Mouse (Mus musculus): ENCODE data around the gene Scgb3a1.
A peak's percentile ranks its signal among the peaks of the same experiment; 100 is the strongest.

Scgb3a1 gene

DNA sequence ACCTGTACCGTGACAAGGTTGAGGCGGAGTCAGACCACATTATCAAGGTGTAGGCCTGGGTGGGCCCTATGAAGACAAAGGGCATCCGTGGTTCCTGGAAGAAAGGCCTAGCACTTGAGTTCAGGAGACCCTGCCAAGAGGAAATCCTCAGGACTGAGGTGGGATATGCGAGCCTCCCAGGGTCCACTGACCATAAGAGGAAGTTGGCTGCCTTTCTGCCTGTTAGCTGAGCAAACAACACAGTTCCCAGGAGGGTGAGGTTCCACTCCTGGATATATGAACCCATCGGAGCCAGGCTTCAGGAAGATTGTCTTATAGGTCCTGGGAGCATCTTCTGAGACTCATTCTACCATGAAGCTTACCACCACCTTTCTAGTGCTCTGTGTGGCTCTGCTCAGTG, at the start of gene Scgb3a1:
Gene Scgb3a1 (plus strand): TSS at position 301 of the 400 bp plus-strand sequence.
- no peak for DNase-seq

DNA sequence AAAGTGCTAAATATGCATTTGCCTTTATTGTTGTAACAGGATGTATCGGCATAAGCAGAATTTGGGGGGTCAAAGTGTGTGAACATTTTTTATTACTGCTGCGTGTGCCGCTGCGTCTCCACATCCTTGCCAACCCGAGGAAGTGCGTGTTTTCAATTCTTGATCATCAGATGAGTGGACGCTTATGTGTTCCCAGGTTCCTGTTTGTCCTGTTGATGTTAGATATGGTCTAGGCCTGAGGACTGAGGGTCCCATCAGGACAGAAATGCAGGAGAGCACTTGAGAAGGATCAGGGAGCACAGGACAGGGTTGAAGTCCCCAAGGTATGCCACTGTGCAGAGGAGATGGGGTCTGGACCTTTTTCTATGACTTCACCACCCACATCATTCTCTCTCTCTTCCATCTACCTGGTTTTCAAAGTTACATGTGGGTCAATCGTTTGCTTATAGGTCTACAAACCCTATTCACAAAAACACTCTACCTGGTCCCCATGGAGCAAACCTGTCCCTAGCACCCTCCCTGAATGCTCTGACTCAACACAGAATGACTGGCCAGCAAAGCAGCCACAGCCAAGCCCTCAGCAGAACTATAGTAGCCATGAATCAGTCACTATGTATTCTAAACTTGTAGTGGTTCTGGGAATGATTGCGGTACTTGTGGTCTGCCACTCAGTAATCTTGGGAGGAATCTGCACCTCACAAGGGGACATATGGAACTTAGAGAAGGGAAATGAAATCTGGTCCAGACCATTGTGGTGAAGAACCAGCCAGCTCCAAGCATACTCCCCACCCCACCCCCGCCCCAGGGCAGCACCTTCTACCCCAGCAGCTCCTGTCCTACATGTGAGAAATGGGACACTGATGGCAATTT, 47.3 kb upstream of the Scgb3a1 start:
- no peak for DNase-seq

DNA sequence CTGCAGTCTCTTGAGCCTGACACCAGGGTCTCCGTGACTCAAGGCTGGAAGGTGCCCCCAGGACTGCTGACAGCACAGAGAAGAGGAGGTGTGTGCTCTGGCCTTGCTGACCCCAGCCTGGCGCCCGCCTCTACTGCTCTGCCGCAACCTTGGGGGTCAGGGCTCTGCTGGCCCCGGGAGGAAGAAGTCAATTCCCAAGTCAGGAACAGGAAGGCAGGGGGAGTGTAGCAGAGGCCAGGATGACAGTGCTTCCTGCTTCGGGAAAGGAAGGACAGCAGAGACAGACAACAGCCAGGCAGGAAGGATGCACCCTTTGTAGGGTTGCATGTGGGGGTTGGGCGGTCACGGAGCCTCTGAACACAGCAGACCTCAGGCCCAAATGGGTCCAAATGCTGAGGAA, 44.9 kb upstream of the Scgb3a1 start:
- no peak for DNase-seq

DNA sequence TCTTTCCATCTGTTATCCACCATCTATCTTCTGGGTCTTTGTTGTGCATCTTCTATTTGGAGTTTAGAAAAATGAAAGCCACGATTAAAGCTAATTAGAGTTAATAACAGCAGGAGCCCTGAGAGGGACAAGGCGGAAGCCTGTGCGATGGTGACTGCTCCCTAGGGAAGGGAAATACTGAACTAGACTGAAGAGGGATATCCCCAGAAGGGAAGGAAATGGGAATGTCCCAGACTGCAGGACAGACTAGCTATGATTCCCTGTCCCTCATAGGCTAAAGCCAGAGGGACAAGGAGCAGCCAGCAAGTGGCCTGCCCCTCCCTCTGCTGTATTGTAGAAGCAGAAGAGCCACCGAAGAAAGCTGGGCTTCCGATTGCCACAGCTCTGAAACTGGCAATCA, 41.5 kb upstream of the Scgb3a1 start:
- no peak for DNase-seq

DNA sequence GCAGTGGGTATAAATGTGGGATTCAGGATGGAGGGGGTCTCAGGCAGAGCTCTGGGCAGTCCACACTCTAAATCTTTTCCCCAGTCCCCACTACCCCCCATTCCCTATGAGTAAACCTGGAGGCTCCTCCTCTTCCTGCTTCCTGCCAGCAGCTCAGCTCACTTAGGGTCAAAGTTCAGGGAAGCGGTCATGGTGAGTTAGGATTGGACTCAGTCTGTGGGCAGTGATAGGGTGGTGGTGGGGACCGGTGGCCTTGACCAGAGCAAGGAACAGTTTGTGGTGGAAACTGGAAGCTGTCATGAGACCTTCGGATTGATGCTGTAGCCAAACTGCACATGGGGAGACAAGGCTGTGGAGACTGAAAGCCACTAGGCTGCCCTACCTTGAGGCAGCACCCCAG, 39.3 kb upstream of the Scgb3a1 start:
- DNase-seq = no peak

DNA sequence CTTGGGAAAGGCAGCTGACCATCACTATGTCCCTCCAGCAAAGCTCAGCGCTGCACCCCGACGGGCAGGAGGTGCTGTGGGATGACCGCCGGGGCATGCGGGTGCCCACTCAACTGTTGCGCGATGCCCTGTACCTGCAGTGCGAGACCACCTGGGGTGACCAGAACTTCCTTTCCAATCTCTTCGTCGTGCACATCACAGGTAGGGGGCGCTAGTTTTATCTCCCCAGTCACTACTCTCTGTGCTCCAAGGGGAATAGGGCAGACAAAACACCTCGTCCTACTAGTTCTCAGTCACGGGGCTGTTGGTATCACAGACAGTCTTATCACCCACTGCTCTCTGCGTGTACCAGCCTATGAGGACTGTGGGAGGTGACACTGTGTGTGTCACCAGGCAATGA, 37.5 kb upstream of the Scgb3a1 start:
- no peak for DNase-seq

DNA sequence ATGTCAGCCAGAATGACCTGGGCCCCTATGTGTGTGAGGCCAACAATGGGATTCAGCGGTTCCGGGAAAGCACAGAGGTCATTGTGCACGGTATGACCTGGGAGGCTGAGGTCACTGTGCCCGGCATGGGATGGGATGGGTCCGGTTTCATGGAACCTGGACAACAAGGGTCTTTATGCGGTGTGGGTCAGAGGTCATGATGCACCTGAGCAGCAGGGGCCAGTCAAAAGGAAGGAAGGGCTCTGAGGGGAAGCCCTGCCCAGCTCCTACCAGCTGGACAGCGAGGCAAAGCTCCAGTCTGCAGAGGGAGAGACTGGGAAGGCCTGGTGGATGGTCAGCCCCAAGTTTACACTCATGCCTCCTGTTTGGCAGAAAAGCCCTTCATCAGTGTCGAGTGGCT, 36.7 kb upstream of the Scgb3a1 start:
- no peak for DNase-seq

DNA sequence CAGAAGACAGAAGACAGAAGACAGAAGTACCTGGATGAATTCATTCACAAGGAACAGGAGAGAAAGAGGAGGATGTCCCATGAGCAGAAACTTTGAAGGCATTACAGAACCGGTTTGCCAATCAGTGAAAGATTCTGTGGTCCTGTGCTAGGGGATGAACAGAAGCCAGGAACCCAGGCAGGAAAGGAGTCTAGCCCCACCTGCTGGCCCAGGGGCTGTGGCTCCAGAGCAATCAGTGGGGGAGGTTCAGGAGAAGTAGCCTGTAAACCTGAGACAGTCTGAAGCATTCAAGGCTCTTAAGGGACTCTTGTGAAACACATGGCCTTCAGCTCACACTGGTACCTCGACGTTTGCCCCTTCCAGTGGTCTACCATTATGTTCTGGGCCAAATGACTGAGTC, 32.3 kb upstream of the Scgb3a1 start:
- no peak for DNase-seq

DNA sequence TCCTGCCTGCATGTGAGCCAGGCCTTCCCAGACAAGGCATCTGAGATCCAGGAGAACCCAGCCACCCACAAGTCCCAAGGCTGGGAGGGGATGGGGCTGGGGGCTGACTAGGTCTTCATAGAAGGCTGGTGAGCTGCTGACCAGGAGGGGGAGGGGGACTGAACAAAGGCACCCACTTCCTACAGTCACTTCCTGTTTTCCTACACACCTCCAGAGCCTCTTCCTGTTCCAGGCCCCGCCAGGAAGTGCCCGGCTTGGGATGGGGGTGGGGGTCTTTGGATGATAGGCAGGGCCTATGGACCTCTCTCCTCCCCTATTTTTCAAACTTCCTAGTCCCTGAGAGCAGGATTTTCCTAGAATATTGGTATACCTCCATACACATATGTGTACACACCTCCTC, 31.2 kb upstream of the Scgb3a1 start:
- DNase-seq = no peak

DNA sequence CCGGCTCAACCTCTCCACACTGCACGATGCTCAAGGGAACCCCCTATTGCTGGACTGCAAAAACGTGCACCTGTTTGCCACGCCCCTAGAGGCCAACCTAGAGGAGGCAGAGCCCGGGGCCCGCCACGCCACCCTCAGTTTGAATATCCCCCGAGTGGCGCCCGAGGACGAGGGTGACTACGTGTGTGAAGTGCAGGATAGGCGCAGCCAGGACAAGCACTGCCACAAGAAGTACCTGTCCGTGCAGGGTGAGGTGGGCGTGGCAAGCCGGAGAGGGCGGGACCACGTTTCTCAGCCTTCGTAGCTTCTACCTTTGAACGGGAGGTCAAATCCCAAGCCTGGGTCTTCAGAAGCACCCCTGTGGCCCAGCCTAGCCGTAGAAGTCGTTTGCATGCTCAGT, 29.3 kb upstream of the Scgb3a1 start:
- no peak for DNase-seq

DNA sequence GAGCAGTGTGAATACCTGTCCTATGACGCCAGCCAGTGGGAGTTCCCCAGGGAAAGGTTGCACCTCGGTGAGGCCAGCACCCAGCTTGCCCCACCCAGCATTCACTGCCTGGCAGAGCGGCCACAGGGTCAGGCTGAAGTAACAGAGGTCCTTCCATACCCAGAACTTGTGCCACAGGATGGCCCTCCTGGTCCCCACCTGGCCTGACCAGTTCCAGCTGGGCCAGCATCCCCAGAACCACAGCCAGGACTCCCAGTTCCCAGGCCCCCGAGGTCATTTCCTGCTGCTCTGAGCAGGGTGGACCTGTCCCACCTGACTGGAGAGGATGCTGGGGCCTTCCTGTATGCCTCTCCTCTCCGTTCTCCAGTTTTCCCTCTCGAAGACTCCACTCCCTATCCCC, 27.7 kb upstream of the Scgb3a1 start:
- DNase-seq = no peak

DNA sequence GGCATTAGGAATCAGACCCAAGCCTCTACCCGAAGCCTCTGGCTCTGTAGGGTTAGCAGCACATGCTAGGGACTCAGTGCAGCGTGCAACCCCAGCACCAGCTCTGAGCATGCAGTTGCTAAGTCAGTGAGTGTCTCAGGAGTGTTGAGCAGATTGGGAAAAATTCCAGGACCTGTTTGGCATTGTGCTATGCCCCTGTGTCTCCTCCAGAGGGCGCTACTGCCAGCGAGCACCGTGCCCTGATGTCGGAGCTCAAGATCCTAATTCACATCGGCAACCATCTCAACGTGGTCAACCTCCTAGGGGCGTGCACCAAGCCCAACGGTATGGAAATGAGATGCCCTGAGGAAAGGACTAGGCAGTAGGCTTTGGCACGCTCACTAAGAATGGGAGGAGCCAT, 27.0 kb upstream of the Scgb3a1 start:
- no peak for DNase-seq

DNA sequence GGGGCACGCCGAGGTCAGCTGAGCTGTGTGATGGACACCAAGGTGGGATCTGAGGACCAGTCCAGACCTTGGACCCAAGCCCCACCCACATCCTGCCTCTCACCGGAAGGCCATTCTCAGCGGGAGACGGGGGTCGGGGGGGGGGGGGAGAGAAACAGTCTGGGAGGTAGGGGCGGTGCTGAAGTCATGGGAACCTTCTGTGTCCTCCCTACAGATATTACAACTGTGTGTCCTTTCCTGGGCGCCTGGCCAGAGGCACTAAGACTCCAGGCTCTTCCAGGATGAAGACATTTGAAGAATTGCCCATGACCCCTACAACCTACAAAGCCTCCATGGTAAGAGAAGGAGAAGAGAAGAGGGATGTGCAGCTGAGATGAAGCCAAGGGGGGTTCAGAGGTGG, 17.7 kb upstream of the Scgb3a1 start:
- no peak for DNase-seq

DNA sequence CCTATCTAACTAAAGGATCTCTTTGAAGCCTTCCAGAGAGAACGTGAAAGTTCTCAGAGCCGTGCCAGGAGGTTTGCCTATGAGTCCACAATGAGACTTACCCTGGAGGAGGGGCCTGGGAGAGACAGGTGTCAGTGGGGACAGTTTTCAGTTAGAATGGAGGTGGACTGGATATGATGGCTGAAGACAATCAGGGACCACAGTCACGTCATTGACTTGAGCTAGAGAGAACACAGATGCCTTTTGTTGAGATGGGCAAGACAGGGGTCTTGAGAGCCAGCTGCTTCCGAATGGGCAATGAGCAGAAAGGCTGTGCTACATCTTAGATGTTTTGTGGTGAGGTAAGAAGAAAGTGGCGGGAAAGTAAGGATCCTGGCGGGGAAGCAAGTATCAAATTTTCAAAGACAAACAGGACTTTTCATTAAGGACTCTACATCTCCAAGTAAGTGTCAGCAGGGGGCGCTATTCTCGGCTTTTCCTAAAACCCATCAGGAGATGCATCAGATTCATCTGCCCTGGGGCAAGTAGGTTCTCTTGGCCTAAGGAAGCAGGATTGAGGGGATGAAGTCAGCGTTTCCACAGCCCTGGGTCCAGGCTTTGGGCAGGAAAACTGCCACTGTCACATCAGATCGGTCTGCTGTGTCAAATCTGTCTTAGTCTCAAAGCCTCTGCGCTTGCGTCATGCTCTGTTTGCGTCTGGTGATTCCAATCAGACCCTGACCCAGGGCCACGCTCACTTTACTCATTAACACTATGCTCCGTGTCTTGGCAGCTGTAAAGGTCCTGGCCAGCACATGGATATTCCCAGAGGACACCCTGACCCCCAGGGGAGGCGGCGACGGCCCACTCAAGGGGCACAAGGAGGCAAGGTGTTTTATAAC, 13.1 kb upstream of the Scgb3a1 start:
- DNase-seq = no peak

DNA sequence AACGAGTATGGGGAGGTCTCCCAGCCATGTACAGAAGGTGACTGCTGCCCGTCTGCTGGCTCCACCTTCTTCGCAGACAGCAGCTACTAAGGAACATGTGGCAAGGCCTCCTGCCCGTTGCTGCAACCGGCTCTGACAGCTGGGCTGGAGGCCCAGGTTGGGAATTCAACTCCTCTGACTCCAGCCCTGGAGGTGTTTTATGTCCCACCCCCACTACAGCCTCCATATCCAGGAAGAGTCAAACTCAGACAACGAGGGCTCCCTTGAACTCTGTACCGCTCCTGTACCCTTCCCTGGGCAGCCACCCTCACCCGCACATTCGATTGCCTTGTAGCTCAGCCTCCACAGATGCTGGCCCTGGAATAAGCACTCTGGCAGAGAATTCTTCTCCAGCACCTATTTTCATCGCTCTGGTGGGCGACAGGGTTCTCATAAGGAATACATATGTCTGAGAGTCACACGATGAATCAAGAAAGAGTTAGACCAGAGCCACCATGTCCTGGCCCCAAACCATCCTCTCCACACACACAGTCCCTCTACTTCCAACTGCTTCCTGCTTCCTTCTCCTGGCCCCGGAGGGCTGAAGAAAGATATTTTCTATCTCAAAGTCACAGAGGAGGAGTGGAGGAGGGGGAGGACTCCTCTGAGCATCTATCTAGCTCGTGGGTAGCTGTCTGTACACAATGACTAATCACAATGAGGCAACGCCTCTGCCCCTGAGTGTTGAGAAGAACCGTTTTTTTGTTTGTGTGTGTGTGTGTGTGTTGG, 12.2 kb upstream of the Scgb3a1 start:
- no peak for DNase-seq

DNA sequence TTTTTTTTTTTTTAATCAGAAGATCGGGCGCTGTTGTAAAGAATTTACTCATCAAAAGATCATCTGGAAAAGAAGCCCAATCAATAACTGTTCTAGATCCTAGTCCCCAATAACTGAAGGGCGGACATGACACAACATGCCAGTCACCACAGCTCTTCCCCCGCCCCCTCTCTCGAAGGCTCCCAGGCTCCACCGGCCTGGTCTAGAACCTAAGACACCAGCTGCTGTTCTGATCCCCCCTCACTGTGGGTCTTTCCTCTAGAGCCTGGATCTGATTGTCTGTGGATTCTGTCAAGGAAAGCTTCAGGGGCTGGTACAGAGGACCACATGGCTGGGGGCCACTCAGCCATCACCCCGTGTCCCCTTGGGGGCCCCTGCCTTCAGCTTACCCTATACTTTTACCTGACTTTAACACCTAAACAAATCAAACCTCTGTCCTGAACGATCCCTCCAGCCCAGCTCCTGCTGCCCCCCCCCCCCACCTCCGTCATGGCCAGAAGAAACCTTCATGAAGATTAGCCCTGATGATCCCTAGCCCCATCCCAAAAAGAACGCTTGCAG, 11.6 kb upstream of the Scgb3a1 start:
- no peak for DNase-seq

DNA sequence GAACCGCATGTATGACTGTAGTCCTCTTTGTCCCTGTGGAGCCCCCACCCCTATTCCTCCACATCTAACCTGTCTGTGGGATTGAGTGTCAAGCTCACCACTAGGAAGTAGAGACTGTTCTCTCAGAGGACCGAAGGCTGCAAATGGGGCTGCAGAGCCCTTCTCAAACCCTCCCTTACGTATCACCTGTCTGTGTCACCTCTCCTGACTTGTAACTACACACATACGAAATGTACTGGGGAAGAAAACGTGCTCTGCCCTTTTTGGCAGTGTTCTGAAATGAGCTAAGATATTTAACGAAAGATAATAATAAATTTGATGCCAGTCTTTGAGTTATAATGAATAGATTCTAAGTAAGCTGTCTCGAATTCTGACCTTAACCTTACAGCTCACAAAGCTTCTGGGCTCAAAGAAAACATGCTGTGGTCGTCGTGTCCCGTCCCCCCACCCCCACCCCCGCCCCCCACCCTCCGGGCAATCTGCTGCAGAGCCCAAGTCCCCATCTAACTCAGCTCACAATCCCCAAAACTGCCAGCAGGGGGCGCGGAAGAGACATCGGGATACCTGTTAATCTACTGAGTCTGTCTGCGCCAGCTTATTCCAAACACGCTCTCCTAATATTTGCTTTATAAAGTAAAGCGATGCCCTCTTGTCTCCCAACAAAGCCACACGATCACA, 10.9 kb upstream of the Scgb3a1 start:
- peak; percentile 79 to 83 for DNase-seq

DNA sequence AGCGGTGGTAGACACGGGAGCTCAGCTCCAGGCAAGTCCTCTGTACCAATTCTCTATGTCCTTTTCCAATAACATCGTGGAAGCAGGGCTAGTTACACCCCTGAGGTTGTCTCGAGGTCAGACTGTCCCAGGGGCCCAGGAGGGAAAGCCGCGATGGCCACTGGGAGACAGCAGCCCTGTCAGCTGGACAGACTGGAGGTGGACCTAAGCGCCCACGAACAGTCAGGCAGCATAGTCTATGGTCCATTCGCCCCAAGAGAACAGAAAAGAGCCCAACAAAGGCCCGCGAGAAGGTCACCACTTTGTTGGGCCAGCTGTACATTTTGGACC, 10.4 kb upstream of the Scgb3a1 start:
- no peak for DNase-seq

DNA sequence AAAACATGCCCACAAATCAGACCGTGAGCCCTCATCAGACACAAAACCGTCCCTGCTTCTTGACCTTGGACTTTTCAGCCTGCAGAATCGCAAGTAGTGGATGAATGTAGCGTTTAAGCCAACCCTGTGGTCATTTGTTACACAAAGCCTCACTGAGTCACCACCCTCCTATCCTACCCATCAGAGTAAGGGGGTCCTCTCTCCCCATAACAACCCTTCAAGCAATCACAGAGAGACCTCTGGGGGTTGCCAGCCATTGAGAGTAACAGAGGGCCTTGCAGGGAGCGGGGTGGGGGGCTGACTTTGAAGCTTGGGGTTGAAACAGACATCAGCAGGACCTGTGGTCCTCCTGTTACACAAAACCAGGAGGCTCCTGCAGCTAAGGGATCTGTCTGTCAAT, 8.8 kb upstream of the Scgb3a1 start:
- no peak for DNase-seq

DNA sequence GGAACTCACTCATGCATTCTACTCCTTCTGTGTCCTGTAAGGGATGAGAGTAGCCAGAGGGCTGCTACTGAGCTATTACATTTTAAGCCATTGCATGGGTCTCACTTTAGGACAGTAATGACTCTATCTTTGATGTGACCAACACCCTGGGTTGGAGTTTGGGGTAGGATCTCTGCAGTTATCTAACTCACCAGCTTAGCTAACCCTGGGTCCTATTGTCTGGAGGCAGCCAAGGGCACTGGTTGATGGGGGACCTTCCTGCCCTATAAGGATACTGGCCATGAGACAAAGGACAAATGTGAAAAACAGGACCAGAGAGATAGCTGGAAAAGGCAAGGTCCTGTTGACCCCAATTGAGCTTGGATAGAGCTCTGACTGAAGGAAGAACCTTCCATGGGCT, 7.9 kb upstream of the Scgb3a1 start:
- DNase-seq = no peak

DNA sequence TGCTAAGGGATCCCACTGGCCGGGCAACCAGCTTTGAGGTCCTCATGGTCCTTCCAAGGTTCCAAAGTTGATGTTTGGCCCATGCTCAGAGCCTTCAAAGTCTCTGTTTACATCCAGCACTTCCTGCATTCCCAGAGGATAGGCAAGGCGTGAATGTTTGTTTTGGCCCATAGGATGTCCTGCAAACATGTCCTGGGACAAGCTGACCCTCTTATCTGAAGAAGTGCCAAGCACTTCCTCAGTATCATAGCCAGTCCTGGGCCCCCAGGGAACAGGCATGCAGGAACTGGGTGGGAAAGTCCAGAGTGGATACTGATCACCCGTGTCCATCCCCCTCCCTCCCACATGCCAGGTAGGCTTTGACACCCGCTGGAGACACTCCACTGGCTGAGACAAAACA, 5.3 kb upstream of the Scgb3a1 start:
- DNase-seq = no peak

DNA sequence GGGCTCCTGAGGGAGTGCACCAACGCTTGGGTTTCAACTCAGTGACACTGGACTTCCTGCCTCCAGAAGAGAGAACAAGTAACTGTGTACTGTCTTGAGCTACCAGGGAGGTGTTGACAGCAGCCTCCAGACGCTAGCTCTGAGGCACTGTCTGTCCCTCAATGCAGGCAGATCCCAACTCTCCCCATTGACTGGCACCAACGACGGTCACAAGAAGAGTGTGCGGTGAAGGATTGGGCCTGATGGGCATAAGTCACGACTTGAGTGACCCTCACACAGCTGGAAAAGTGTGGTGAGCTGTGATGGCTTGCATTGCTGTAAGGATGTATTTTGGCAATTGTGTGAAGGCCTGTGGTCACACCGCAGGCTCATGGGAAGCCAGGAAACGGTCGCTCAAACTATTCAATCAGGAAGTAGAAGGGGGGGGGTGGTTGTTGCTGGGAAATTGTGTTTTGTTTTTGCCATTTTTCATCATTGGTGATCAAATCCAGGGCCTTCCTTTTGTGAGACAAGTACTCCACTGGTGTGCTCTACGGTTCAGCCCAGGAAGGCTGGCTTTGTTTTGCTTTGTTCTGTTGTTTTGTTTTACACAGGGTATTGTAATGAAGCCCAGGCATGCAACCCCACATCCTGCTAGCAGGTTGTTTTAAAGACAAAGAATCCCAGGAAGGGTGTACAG, 4.5 kb upstream of the Scgb3a1 start:
- DNase-seq = no peak

Data from thymus, postnatal 36 days (tissue).